Mouse (Mus musculus) stomach, embryonic 14.5 days (tissue): ENCODE data around the gene Ipo8. TPM values are rescaled to one million over a fixed set of nuclear protein-coding genes. Genes with fewer than 3 reads are reported as not detected.

Experiments
- ATAC-seq: fragments of 200-750 bp; cut with Nextera tagmentation; 2 replicates; pipeline ENCODE4 v1.8.0; 2017; ENCODE audit warnings: low read depth, moderate TSS enrichment; ENCODE audit not compliant: insufficient number of reproducible peaks, insufficient read depth, low FRiP score
- H3K27ac ChIP-seq: fragments of 300-500 bp; sonication (generic); 2 replicates; pipeline ENCODE4 v1.5.1; 2014; ENCODE audit warnings: mild to moderate bottlenecking, low read length, moderate library complexity, mixed read lengths
- H3K27me3 ChIP-seq: fragments of 300-500 bp; sonication (generic); 2 replicates; pipeline ENCODE4 v1.6.1; 2014; ENCODE audit warnings: low read length, control low read depth, mixed read lengths; ENCODE audit not compliant: control insufficient read depth, insufficient read depth
- H3K36me3 ChIP-seq: fragments of 300-500 bp; sonication (generic); 2 replicates; pipeline ENCODE4 v1.6.1; 2014; ENCODE audit warnings: mild to moderate bottlenecking, control low read depth, low read length, moderate library complexity, mixed read lengths; ENCODE audit not compliant: control insufficient read depth, insufficient read depth
- H3K4me1 ChIP-seq: fragments of 300-500 bp; sonication (generic); 2 replicates; pipeline ENCODE4 v1.6.1; 2014; ENCODE audit warnings: low read length, control low read depth, mixed read lengths; ENCODE audit not compliant: control insufficient read depth, insufficient read depth
- H3K4me2 ChIP-seq: fragments of 300-500 bp; sonication (generic); replicated peaks from 2 replicates; pipeline ENCODE4 v1.6.1; 2014; ENCODE audit warnings: low read depth, low read length, control low read depth
- H3K4me3 ChIP-seq: fragments of 300-500 bp; sonication (generic); 2 replicates; pipeline ENCODE4 v1.5.1; 2014; ENCODE audit warnings: low read depth, low read length, control low read depth
- H3K9ac ChIP-seq: fragments of 300-500 bp; sonication (generic); replicated peaks from 2 replicates; pipeline ENCODE4 v1.6.1; 2014; ENCODE audit warnings: low read depth, mild to moderate bottlenecking, control low read depth, low read length, moderate library complexity, mixed read lengths
- H3K9me3 ChIP-seq: fragments of 300-500 bp; sonication (generic); 2 replicates; pipeline ENCODE4 v1.6.1; 2016; ENCODE audit warnings: low read depth, low read length, control low read depth; ENCODE audit not compliant: control insufficient read depth
- WGBS: fragments of 180-500 bp; shearing (Covaris S2); extraction: QIAGEN DNeasy Blood & Tissue Kit; methylation state at CpG from one replicate; pipeline ENCODE4 v1.1.7; 2014; 5-methylcytosine and 5-hydroxymethylcytosine counted together
- polyA plus RNA-seq: library from polyadenylated mRNA; unstranded; fragments of >200 nt; fragmentation: Nextera tagmentation; extraction: Ambion mirVana; gene quantifications from 2 replicates; pipeline ENCODE4 v1.2.1, GENCODE M21; 2014

The Ipo8 gene
- polyA plus RNA-seq, 1 experiment from 2014 or later: 27.2 TPM

GRCm38 (mm10) chr6:148776236-148776635 lies 55.0 kb downstream of the Ipo8 start:
- H3K4me2 ChIP-seq: no peak overlapping the region
- no peaks in the 10 kb centered on the region for H3K4me1 ChIP-seq
- H3K9me3 ChIP-seq: no peaks in the 10 kb centered on the region
- H3K27me3 ChIP-seq: no peaks in the 10 kb centered on the region
- H3K4me3 ChIP-seq: no peak overlapping the region
- no peak overlapping the region for H3K9ac ChIP-seq
- H3K27ac ChIP-seq: no peak overlapping the region
- H3K36me3 ChIP-seq: peaks cover 31% of the 10 kb centered on the region
- ATAC-seq: no peak
- 94% methylated on average over 2 of the region's 2 CpGs for WGBS

GRCm38 (mm10) chr6:148771423-148771822 lies 59.8 kb downstream of the Ipo8 start:
- Histone ChIP-seq H3K36me3 (peaks cover 17% of the 10 kb centered on the region), H3K27ac (no peak overlapping the region), H3K4me2 (no peak overlapping the region), H3K4me1 (no peaks in the 10 kb centered on the region), H3K27me3 (no peaks in the 10 kb centered on the region), H3K4me3 (no peak overlapping the region), H3K9me3 (no peaks in the 10 kb centered on the region), H3K9ac (no peak overlapping the region)
- no peak for ATAC-seq
- 80% methylated on average over 3 of the region's 3 CpGs for WGBS

- Histone ChIP-seq H3K36me3 (peaks cover 5% of the 10 kb centered on the region; the same call in 1 of the 2 replicates), H3K4me1 (no peaks in the 10 kb centered on the region), H3K27me3 (no peaks in the 10 kb centered on the region), H3K4me2 (no peak overlapping the region), H3K27ac (no peak overlapping the region), H3K4me3 (no peak overlapping the region), H3K9me3 (no peaks in the 10 kb centered on the region), H3K9ac (no peak overlapping the region)
- 88% methylated on average over 12 of the region's 12 CpGs for WGBS
- ATAC-seq: no peak
These were observed 62.8 kb downstream of the Ipo8 start for GRCm38 (mm10) chr6:148768419-148768818.

- H3K27ac ChIP-seq: no peak overlapping the region
- ATAC-seq: no peak
- no peaks in the 10 kb centered on the region for H3K9me3 ChIP-seq
- no peak overlapping the region for H3K9ac ChIP-seq
- peaks cover 2% of the 10 kb centered on the region; the same call in 1 of the 2 replicates for H3K36me3 ChIP-seq
- H3K4me1 ChIP-seq: no peaks in the 10 kb centered on the region
- no peaks in the 10 kb centered on the region for H3K27me3 ChIP-seq
- no peak overlapping the region for H3K4me3 ChIP-seq
- no peak overlapping the region for H3K4me2 ChIP-seq
These were observed 64.0 kb downstream of the Ipo8 start for GRCm38 (mm10) chr6:148767228-148767627.

- Histone ChIP-seq H3K9ac (no peak overlapping the region), H3K4me3 (no peak overlapping the region), H3K4me2 (no peak overlapping the region), H3K4me1 (no peaks in the 10 kb centered on the region), H3K27ac (no peak overlapping the region), H3K9me3 (no peaks in the 10 kb centered on the region), H3K27me3 (no peaks in the 10 kb centered on the region), H3K36me3 (no peaks in the 10 kb centered on the region)
- WGBS: 90% methylated on average over 3 of the region's 3 CpGs
- ATAC-seq: no peak
These were observed 69.1 kb downstream of the Ipo8 start for GRCm38 (mm10) chr6:148761967-148762712.

GRCm38 (mm10) chr6:148761475-148761874 lies 69.8 kb downstream of the Ipo8 start:
- ATAC-seq: no peak
- no peak overlapping the region for H3K4me3 ChIP-seq

GRCm38 (mm10) chr6:148756535-148756934 lies 74.7 kb downstream of the Ipo8 start:
- Histone ChIP-seq H3K27me3 (no peaks in the 10 kb centered on the region), H3K4me3 (no peak overlapping the region), H3K36me3 (no peaks in the 10 kb centered on the region), H3K4me2 (no peak overlapping the region), H3K4me1 (no peaks in the 10 kb centered on the region), H3K27ac (no peak overlapping the region), H3K9me3 (no peaks in the 10 kb centered on the region), H3K9ac (no peak overlapping the region)
- WGBS: 93% methylated on average over 1 of the region's 1 CpGs
- no peak for ATAC-seq

More at GRCm38 (mm10) chr6:148761475-148761874, 69.8 kb downstream of the Ipo8 start:
- H3K36me3 ChIP-seq: no peaks in the 10 kb centered on the region
- 80% methylated on average over 4 of the region's 4 CpGs for WGBS
- no peaks in the 10 kb centered on the region for H3K4me1 ChIP-seq
- no peak overlapping the region for H3K27ac ChIP-seq
- no peaks in the 10 kb centered on the region for H3K9me3 ChIP-seq
- H3K27me3 ChIP-seq: no peaks in the 10 kb centered on the region
- H3K9ac ChIP-seq: no peak overlapping the region
- no peak overlapping the region for H3K4me2 ChIP-seq

- no peaks in the 10 kb centered on the region for H3K36me3 ChIP-seq
- H3K4me3 ChIP-seq: no peak overlapping the region
- no peak for ATAC-seq
- no peak overlapping the region for H3K4me2 ChIP-seq
- no peaks in the 10 kb centered on the region for H3K9me3 ChIP-seq
- no peak overlapping the region for H3K27ac ChIP-seq
- 76% methylated on average over 2 of the region's 2 CpGs for WGBS
- no peaks in the 10 kb centered on the region for H3K4me1 ChIP-seq
- no peak overlapping the region for H3K9ac ChIP-seq
- H3K27me3 ChIP-seq: no peaks in the 10 kb centered on the region
These were observed 79.9 kb downstream of the Ipo8 start for GRCm38 (mm10) chr6:148751400-148751799.

- H3K27me3 ChIP-seq: no peaks in the 10 kb centered on the region
- WGBS: 78% methylated on average over 3 of the region's 3 CpGs
- H3K4me1 ChIP-seq: no peaks in the 10 kb centered on the region
- H3K9me3 ChIP-seq: no peaks in the 10 kb centered on the region
- H3K9ac ChIP-seq: no peak overlapping the region
- H3K4me2 ChIP-seq: no peak overlapping the region
- ATAC-seq: no peak
- no peak overlapping the region for H3K27ac ChIP-seq
- H3K36me3 ChIP-seq: no peaks in the 10 kb centered on the region
- H3K4me3 ChIP-seq: no peak overlapping the region
These were observed 81.1 kb downstream of the Ipo8 start for GRCm38 (mm10) chr6:148750183-148750582.
